Mouse (Mus musculus): ENCODE data around the gene Tdgf1. TPM values are rescaled to one million over a fixed set of nuclear protein-coding genes. Genes with fewer than 3 reads are reported as not detected.

The Tdgf1 gene
- polyA plus RNA-seq, 1 experiment from 2014 or later, result not detected

GRCm38 (mm10) chr9:110907838-110908630 lies 37.9 kb downstream of the Tdgf1 start:
- Histone ChIP-seq H3K36me3 (ENCODE audit: control insufficient read depth, insufficient read depth) (no peaks in the 10 kb centered on the region), H3K27ac (ENCODE audit: low read length) (no peak overlapping the region), H3K9me3 (replicated peaks; ENCODE audit: control insufficient read depth, low read length) (no peaks in the 10 kb centered on the region), H3K4me3 (ENCODE audit: low read depth, low read length) (no peak overlapping the region), H3K4me1 (ENCODE audit: control insufficient read depth, low read depth, low read length) (no peaks in the 10 kb centered on the region), H3K9ac (ENCODE audit: low read depth, low read length) (no peak overlapping the region), H3K4me2 (ENCODE audit: low read depth, low read length) (no peak overlapping the region), H3K27me3 (ENCODE audit: control insufficient read depth, insufficient read depth, low read depth, low read length) (no peaks in the 10 kb centered on the region)
- 58% methylated on average over 4 of the region's 4 CpGs for WGBS (ENCODE audit: insufficient replicate concordance)
- ATAC-seq (ENCODE audit: low read depth), result no peak

GRCm38 (mm10) chr9:110907201-110907837 lies 38.6 kb downstream of the Tdgf1 start:
- H3K27me3 ChIP-seq (ENCODE audit: control insufficient read depth, insufficient read depth, low read depth, low read length), result no peaks in the 10 kb centered on the region
- ATAC-seq (ENCODE audit: low read depth), result no peak
- H3K9me3 ChIP-seq (replicated peaks; ENCODE audit: control insufficient read depth, low read length), result no peaks in the 10 kb centered on the region
- no peak overlapping the region for H3K27ac ChIP-seq (ENCODE audit: low read length)
- H3K9ac ChIP-seq (ENCODE audit: low read depth, low read length), result no peak overlapping the region
- 76% methylated on average over 11 of the region's 11 CpGs for WGBS (ENCODE audit: insufficient replicate concordance)
- H3K36me3 ChIP-seq (ENCODE audit: control insufficient read depth, insufficient read depth), result no peaks in the 10 kb centered on the region
- H3K4me1 ChIP-seq (ENCODE audit: control insufficient read depth, low read depth, low read length), result no peaks in the 10 kb centered on the region
- H3K4me2 ChIP-seq (ENCODE audit: low read depth, low read length), result no peak overlapping the region
- H3K4me3 ChIP-seq (ENCODE audit: low read depth, low read length), result no peak overlapping the region

- no peak overlapping the region for H3K4me2 ChIP-seq (ENCODE audit: low read depth, low read length)
- no peaks in the 10 kb centered on the region for H3K36me3 ChIP-seq (ENCODE audit: control insufficient read depth, insufficient read depth)
- H3K4me1 ChIP-seq (ENCODE audit: control insufficient read depth, low read depth, low read length), result no peaks in the 10 kb centered on the region
- no peak for ATAC-seq (ENCODE audit: low read depth)
- no peaks in the 10 kb centered on the region for H3K27me3 ChIP-seq (ENCODE audit: control insufficient read depth, insufficient read depth, low read depth, low read length)
- H3K4me3 ChIP-seq (ENCODE audit: low read depth, low read length), result no peak overlapping the region
- H3K9ac ChIP-seq (ENCODE audit: low read depth, low read length), result no peak overlapping the region
- H3K27ac ChIP-seq (ENCODE audit: low read length), result no peak overlapping the region
- WGBS (ENCODE audit: insufficient replicate concordance), result 78% methylated on average over 4 of the region's 4 CpGs
- no peaks in the 10 kb centered on the region for H3K9me3 ChIP-seq (replicated peaks; ENCODE audit: control insufficient read depth, low read length)
Measured at GRCm38 (mm10) chr9:110902271-110902670, 43.7 kb downstream of the Tdgf1 start.

- Histone ChIP-seq H3K36me3 (ENCODE audit: control insufficient read depth, insufficient read depth) (no peaks in the 10 kb centered on the region), H3K9me3 (replicated peaks; ENCODE audit: control insufficient read depth, low read length) (no peaks in the 10 kb centered on the region), H3K27me3 (ENCODE audit: control insufficient read depth, insufficient read depth, low read depth, low read length) (no peaks in the 10 kb centered on the region), H3K9ac (ENCODE audit: low read depth, low read length) (no peak overlapping the region), H3K4me3 (ENCODE audit: low read depth, low read length) (no peak overlapping the region), H3K4me1 (ENCODE audit: control insufficient read depth, low read depth, low read length) (no peaks in the 10 kb centered on the region), H3K27ac (ENCODE audit: low read length) (no peak overlapping the region), H3K4me2 (ENCODE audit: low read depth, low read length) (no peak overlapping the region)
- ATAC-seq (ENCODE audit: low read depth), result no peak
- WGBS (ENCODE audit: insufficient replicate concordance), result 70% methylated on average over 6 of the region's 6 CpGs
Measured at GRCm38 (mm10) chr9:110901204-110901603, 44.8 kb downstream of the Tdgf1 start.

DNA sequence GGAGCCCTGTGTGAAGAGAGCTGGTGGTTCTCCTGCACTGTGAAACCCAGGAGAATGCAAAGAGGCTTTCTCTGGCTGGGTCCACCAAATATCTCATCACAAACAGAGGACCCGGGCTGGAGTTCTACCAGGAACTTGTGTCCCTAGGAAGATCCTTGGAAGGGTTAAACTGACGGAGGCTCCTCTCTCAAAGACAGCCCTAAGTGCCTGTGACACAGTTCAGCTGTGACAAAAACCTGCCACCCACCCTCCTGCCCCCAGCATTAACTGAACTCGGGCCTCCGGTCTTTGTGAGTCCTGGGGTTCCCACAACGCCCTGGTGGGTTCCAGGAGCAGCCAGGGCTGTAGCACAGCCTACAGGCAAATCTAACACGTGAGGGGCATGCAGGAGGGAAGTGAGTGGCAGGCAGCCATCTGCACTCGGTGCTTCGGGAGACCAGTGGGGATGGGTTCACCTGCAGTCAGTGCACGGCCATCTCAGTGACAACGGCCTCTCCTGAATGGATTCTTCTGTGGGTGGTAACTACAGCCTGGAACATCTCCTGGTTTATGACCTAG lies 46.4 kb downstream of the Tdgf1 start:
- Histone ChIP-seq H3K9ac (ENCODE audit: low read depth, low read length) (no peak overlapping the region), H3K27me3 (ENCODE audit: control insufficient read depth, insufficient read depth, low read depth, low read length) (no peaks in the 10 kb centered on the region), H3K4me2 (ENCODE audit: low read depth, low read length) (no peak overlapping the region), H3K4me1 (ENCODE audit: control insufficient read depth, low read depth, low read length) (no peaks in the 10 kb centered on the region), H3K27ac (ENCODE audit: low read length) (no peak overlapping the region), H3K4me3 (ENCODE audit: low read depth, low read length) (no peak overlapping the region), H3K9me3 (replicated peaks; ENCODE audit: control insufficient read depth, low read length) (no peaks in the 10 kb centered on the region), H3K36me3 (ENCODE audit: control insufficient read depth, insufficient read depth) (no peaks in the 10 kb centered on the region)
- ATAC-seq (ENCODE audit: low read depth), result no peak
- WGBS (ENCODE audit: insufficient replicate concordance), result 55% methylated on average over 10 of the region's 10 CpGs

- no peaks in the 10 kb centered on the region for H3K36me3 ChIP-seq (ENCODE audit: control insufficient read depth, insufficient read depth)
- H3K4me3 ChIP-seq (ENCODE audit: low read depth, low read length), result no peak overlapping the region
- no peak for ATAC-seq (ENCODE audit: low read depth)
- no peaks in the 10 kb centered on the region for H3K27me3 ChIP-seq (ENCODE audit: control insufficient read depth, insufficient read depth, low read depth, low read length)
- 7% methylated on average over 6 of the region's 6 CpGs for WGBS (ENCODE audit: insufficient replicate concordance)
- no peak overlapping the region for H3K27ac ChIP-seq (ENCODE audit: low read length)
- H3K4me1 ChIP-seq (ENCODE audit: control insufficient read depth, low read depth, low read length), result peaks cover 2% of the 10 kb centered on the region
- H3K9ac ChIP-seq (ENCODE audit: low read depth, low read length), result no peak overlapping the region
- no peak overlapping the region for H3K4me2 ChIP-seq (ENCODE audit: low read depth, low read length)
- H3K9me3 ChIP-seq (replicated peaks; ENCODE audit: control insufficient read depth, low read length), result no peaks in the 10 kb centered on the region
Measured at GRCm38 (mm10) chr9:110896595-110896994, 49.4 kb downstream of the Tdgf1 start.

- WGBS (ENCODE audit: insufficient replicate concordance), result 42% methylated on average over 7 of the region's 7 CpGs
- no peak for ATAC-seq (ENCODE audit: low read depth)
- Histone ChIP-seq H3K9ac (ENCODE audit: low read depth, low read length) (no peak overlapping the region), H3K36me3 (ENCODE audit: control insufficient read depth, insufficient read depth) (no peaks in the 10 kb centered on the region), H3K27me3 (ENCODE audit: control insufficient read depth, insufficient read depth, low read depth, low read length) (no peaks in the 10 kb centered on the region), H3K4me1 (ENCODE audit: control insufficient read depth, low read depth, low read length) (peaks cover 3% of the 10 kb centered on the region), H3K4me3 (ENCODE audit: low read depth, low read length) (no peak overlapping the region), H3K4me2 (ENCODE audit: low read depth, low read length) (no peak overlapping the region), H3K9me3 (replicated peaks; ENCODE audit: control insufficient read depth, low read length) (no peaks in the 10 kb centered on the region), H3K27ac (ENCODE audit: low read length) (no peak overlapping the region)
Measured at GRCm38 (mm10) chr9:110895994-110896393, 50.0 kb downstream of the Tdgf1 start.

DNA sequence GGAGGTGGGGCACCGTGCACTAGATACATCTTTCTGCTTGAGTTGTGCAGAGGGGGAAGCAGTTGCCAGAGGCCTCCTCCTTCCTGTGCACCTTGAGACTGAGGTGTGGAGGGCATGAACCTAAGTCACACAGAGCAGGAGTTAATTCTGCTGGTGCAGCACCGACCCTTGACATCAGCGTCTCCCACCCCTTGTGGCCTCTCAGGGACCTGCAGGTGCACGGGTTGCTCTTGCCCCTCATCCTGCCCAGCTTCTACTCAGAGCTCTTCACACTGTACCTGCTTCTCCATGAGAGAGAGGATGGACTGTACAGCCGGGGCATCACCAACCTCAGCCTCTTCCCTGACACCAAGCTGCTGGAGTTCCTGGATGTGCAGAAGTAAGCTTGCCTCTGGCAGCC lies 50.5 kb downstream of the Tdgf1 start:
- no peak overlapping the region for H3K4me3 ChIP-seq (ENCODE audit: low read depth, low read length)
- no peak overlapping the region for H3K4me2 ChIP-seq (ENCODE audit: low read depth, low read length)
- peaks cover 8% of the 10 kb centered on the region for H3K4me1 ChIP-seq (ENCODE audit: control insufficient read depth, low read depth, low read length)
- no peaks in the 10 kb centered on the region for H3K36me3 ChIP-seq (ENCODE audit: control insufficient read depth, insufficient read depth)
- 46% methylated on average over 5 of the region's 5 CpGs for WGBS (ENCODE audit: insufficient replicate concordance)
- no peaks in the 10 kb centered on the region for H3K27me3 ChIP-seq (ENCODE audit: control insufficient read depth, insufficient read depth, low read depth, low read length)
- H3K27ac ChIP-seq (ENCODE audit: low read length), result no peak overlapping the region
- ATAC-seq (ENCODE audit: low read depth), result no peak
- H3K9me3 ChIP-seq (replicated peaks; ENCODE audit: control insufficient read depth, low read length), result no peaks in the 10 kb centered on the region
- no peak overlapping the region for H3K9ac ChIP-seq (ENCODE audit: low read depth, low read length)

- no peaks in the 10 kb centered on the region for H3K36me3 ChIP-seq (ENCODE audit: control insufficient read depth, insufficient read depth)
- 37% methylated on average over 10 of the region's 10 CpGs for WGBS (ENCODE audit: insufficient replicate concordance)
- no peak for ATAC-seq (ENCODE audit: low read depth)
- no peak overlapping the region for H3K4me2 ChIP-seq (ENCODE audit: low read depth, low read length)
- peaks cover 14% of the 10 kb centered on the region for H3K4me1 ChIP-seq (ENCODE audit: control insufficient read depth, low read depth, low read length)
- H3K27ac ChIP-seq (ENCODE audit: low read length), result no peak overlapping the region
- no peaks in the 10 kb centered on the region for H3K9me3 ChIP-seq (replicated peaks; ENCODE audit: control insufficient read depth, low read length)
- no peak overlapping the region for H3K9ac ChIP-seq (ENCODE audit: low read depth, low read length)
- no peaks in the 10 kb centered on the region for H3K27me3 ChIP-seq (ENCODE audit: control insufficient read depth, insufficient read depth, low read depth, low read length)
- no peak overlapping the region for H3K4me3 ChIP-seq (ENCODE audit: low read depth, low read length)
Measured at GRCm38 (mm10) chr9:110893429-110893828, 52.5 kb downstream of the Tdgf1 start.

Data from liver, embryonic 16.5 days (tissue).